Mouse (Mus musculus) thymus, adult 2 months (tissue): ENCODE results near the gene Brdt.

Experiments used
- CTCF ChIP-seq: fragments of 200-500 bp; IDR thresholded peaks from 2 replicates; pipeline ENCODE4 v1.5.1; 2012; ENCODE audit warnings: mild to moderate bottlenecking, control low read depth, low read length, moderate library complexity, borderline replicate concordance; ENCODE audit not compliant: control insufficient read depth, poor library complexity, insufficient read depth; ENCODE audit errors: extremely low read depth
- POLR2A ChIP-seq: fragments of 200-500 bp; IDR thresholded peaks from 2 replicates; pipeline ENCODE4 v1.6.1; 2012; ENCODE audit warnings: mild to moderate bottlenecking, low read length, control low read depth, moderate library complexity; ENCODE audit not compliant: control insufficient read depth, poor library complexity, insufficient read depth; ENCODE audit errors: extremely low read depth

GRCm38 (mm10) chr5:107342891-107343290 lies 11.9 kb downstream of the Brdt start:
- TF ChIP-seq CTCF (no peak), POLR2A (no peak)
